9 mouse cellular contexts compared by ENCODE assay signal in genomic region chr14:16200969-16201638, GRCm38 (mm10). TPM values are rescaled to one million over a fixed set of nuclear protein-coding genes. Genes with fewer than 3 reads are reported as not detected.
A peak's percentile ranks its signal among the peaks of the same experiment; 100 is the strongest.
DNase-seq lines count a peak whose midpoint lies in the region; ATAC-seq lines count a peak whose summit lies in the region.
"Had no signal": no experiment of that assay in that cellular context is flagged by ENCODE, and none has a peak within 500 bp of the region (broad histone marks: within the 10 kb centered on the region; RNA-seq: fewer than 3 reads in every experiment).

No protein-coding gene starts in this region.

- 54% methylated on average over 8 of the region's 8 CpGs for WGBS in limb, embryonic 11.5 days
- WGBS in limb, embryonic 10.5 days, result 59% methylated on average over 8 of the region's 8 CpGs
- WGBS in midbrain, embryonic 15.5 days, result 6% methylated on average over 8 of the region's 8 CpGs

- no peaks in the 10 kb centered on the region for H3K36me3 ChIP-seq in limb, embryonic 11.5 days (ENCODE audit: control insufficient read depth, insufficient read depth, low read length)
- H3K36me3 ChIP-seq in limb, embryonic 10.5 days, result no peaks in the 10 kb centered on the region
- H3K36me3 ChIP-seq in midbrain, embryonic 15.5 days (replicated peaks), result no peaks in the 10 kb centered on the region
- H3K36me3 ChIP-seq: liver, embryonic 13.5 days had no signal

- no peak for ATAC-seq in limb, embryonic 11.5 days (ENCODE audit: insufficient number of reproducible peaks, low FRiP score, low TSS enrichment, low read depth)
- peak; percentile 98 for ATAC-seq in midbrain, embryonic 15.5 days (replicated peaks)
- no peak for ATAC-seq in megakaryocyte, adult 5-6 weeks (ENCODE audit: poor library complexity, severe bottlenecking)

- H3K4me1 ChIP-seq in limb, embryonic 11.5 days (ENCODE audit: control insufficient read depth, insufficient read depth, low read length), result peaks cover 5% of the 10 kb centered on the region; the same call in 1 of the 2 replicates
- H3K4me1 ChIP-seq in limb, embryonic 10.5 days, result no peaks in the 10 kb centered on the region; the same call in 1 of the 2 replicates
- H3K4me1 ChIP-seq in midbrain, embryonic 15.5 days, result peaks cover 19% of the 10 kb centered on the region
- H3K4me1 ChIP-seq: liver, embryonic 13.5 days had no signal

- no peaks in the 10 kb centered on the region for H3K27me3 ChIP-seq in limb, embryonic 11.5 days (ENCODE audit: control insufficient read depth, insufficient read depth, low read length)
- no peaks in the 10 kb centered on the region for H3K27me3 ChIP-seq in limb, embryonic 10.5 days (ENCODE audit: low read depth, poor library complexity, severe bottlenecking)
- H3K27me3 ChIP-seq in midbrain, embryonic 15.5 days (replicated peaks), result no peaks in the 10 kb centered on the region
- H3K27me3 ChIP-seq: liver, embryonic 13.5 days had no signal

- H3K4me3 ChIP-seq in limb, embryonic 11.5 days (ENCODE audit: low read depth, low read length), result no peak overlapping the region
- no peak overlapping the region for H3K4me3 ChIP-seq in limb, embryonic 10.5 days
- H3K4me3 ChIP-seq in midbrain, embryonic 15.5 days, result peak overlapping the region; percentile 12; the same call in 1 of the 2 replicates
- H3K4me3 ChIP-seq: liver, embryonic 13.5 days had no signal

- no peak overlapping the region for H3K9ac ChIP-seq in limb, embryonic 11.5 days (ENCODE audit: low read length)
- H3K9ac ChIP-seq in midbrain, embryonic 15.5 days, result no peak overlapping the region
- H3K9ac ChIP-seq: liver, embryonic 13.5 days had no signal

- H3K4me2 ChIP-seq in limb, embryonic 11.5 days (ENCODE audit: low read depth, severe bottlenecking), result no peak overlapping the region
- H3K4me2 ChIP-seq in midbrain, embryonic 15.5 days, result peak overlapping the region; percentile 40
- H3K4me2 ChIP-seq: liver, embryonic 13.5 days had no signal

- DNase-seq in limb, embryonic 11.5 days (ENCODE audit: low spot score), result peak; percentile 39
- DNase-seq in limb, embryonic 10.5 days (ENCODE audit: low spot score), result no peak
- DNase-seq in cerebellum, postnatal 10 days, result peak; percentile 98
- peak; percentile 62 for DNase-seq in heart, postnatal 4 days
- DNase-seq in layer of hippocampus, adult 8-10 months (ENCODE audit: low spot score in 2 of 2), result peak; percentile 55 to 66
- DNase-seq in thymus, adult 18-20 months, result no peak
- DNase-seq: liver, embryonic 13.5 days had no signal

- H3K9me3 ChIP-seq in limb, embryonic 11.5 days (ENCODE audit: control insufficient read depth, low read length), result no peaks in the 10 kb centered on the region
- H3K9me3 ChIP-seq in limb, embryonic 10.5 days (replicated peaks), result no peaks in the 10 kb centered on the region
- no peaks in the 10 kb centered on the region for H3K9me3 ChIP-seq in midbrain, embryonic 15.5 days
- H3K9me3 ChIP-seq: liver, embryonic 13.5 days had no signal

- H3K27ac ChIP-seq in limb, embryonic 11.5 days (replicated peaks; ENCODE audit: low read depth, low read length), result no peak overlapping the region
- H3K27ac ChIP-seq in limb, embryonic 10.5 days, result no peak overlapping the region
- H3K27ac ChIP-seq in midbrain, embryonic 15.5 days, result peak overlapping the region; percentile 74
- H3K27ac ChIP-seq: liver, embryonic 13.5 days had no signal

RNA-seq across cellular contexts. Expression of gene Ngly1, which starts 48.0 kb away (rescaled TPM):
- polyA plus RNA-seq in limb, embryonic 11.5 days (2014; fragmentation: Nextera tagmentation; extraction: Ambion mirVana), result 22.8 and 24.4 TPM in 2 replicates
- polyA plus RNA-seq in limb, embryonic 10.5 days (2016; fragmentation: Nextera tagmentation; extraction: Ambion mirVana), result 15.4 and 19.8 TPM in 2 replicates
- total RNA-seq in heart, postnatal 4 days (2021), result 10 to 100 TPM; 28.2 to 29.8 TPM
- 10 to 100 TPM; 27.9 to 33.7 (median 32.1) TPM for total RNA-seq in layer of hippocampus, adult 8-10 months (2022)
- 25.4 and 26.0 TPM in 2 replicates for polyA plus RNA-seq in midbrain, embryonic 15.5 days (2015; fragmentation: Nextera tagmentation; extraction: Ambion mirVana)
- total RNA-seq in megakaryocyte, adult 5-6 weeks (2015), result 43.9 and 56.2 TPM in 2 replicates
- 39.9 and 44.9 TPM in 2 replicates for total RNA-seq in megakaryocyte, adult 5-6 weeks (2017)

RNA-seq across cellular contexts. Expression of gene Oxsm, which starts 48.5 kb away (rescaled TPM):
- polyA plus RNA-seq in limb, embryonic 11.5 days (2014; fragmentation: Nextera tagmentation; extraction: Ambion mirVana), result 1.1 and 2.0 TPM in 2 replicates
- polyA plus RNA-seq in limb, embryonic 10.5 days (2016; fragmentation: Nextera tagmentation; extraction: Ambion mirVana), result 1.3 and 1.8 TPM in 2 replicates
- total RNA-seq in heart, postnatal 4 days (2021), result 10 to 100 TPM; 13.7 to 14.7 TPM
- 10 to 100 TPM; 10.2 to 12.9 (median 12.1) TPM for total RNA-seq in layer of hippocampus, adult 8-10 months (2022)
- polyA plus RNA-seq in midbrain, embryonic 15.5 days (2015; fragmentation: Nextera tagmentation; extraction: Ambion mirVana), result 1.9 and 2.1 TPM in 2 replicates
- total RNA-seq in megakaryocyte, adult 5-6 weeks (2015), result 11.7 and 14.8 TPM in 2 replicates
- 8.5 and 9.2 TPM in 2 replicates for total RNA-seq in megakaryocyte, adult 5-6 weeks (2017)

Comparison
In these comparisons a context has a peak if more than half of its experiments do, and no peak if none do; other contexts are left out.
1. DNase-seq: peak in limb, embryonic 11.5 days (single experiment), cerebellum, postnatal 10 days (2 of 2), heart, postnatal 4 days (single experiment) and layer of hippocampus, adult 8-10 months (2 of 2); none in limb, embryonic 10.5 days (single experiment) and thymus, adult 18-20 months (0 of 2).